Mouse (Mus musculus): ENCODE data around the gene Skp2.

DNA sequence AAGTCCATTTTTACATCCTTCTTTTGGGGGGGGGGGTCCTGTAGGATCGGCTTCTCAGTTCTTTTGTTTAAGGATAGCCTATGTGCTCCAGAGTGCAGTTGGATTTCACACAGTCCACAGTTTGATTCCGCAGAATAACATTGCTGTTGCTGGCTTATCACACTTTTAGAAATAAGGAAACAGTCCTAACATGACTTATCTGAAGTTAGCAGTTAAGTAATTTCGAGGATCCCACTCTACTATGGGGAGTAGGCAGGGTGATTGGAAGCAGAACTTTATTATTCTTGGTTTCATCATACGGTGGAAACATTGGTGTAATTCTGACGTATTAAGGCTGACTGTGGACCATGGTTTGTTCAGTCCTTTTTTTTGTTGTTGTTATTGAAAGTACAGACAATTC is 64.6 kb downstream of the Skp2 start:
- TF ChIP-seq CTCF (IDR thresholded peaks at IDR 0.05): no peak
- no peak for TF ChIP-seq POLR2A (IDR thresholded peaks at IDR 0.05; ENCODE audit: insufficient read depth, low read depth, low read length)
